1 mouse cellular context compared by ENCODE assay signal in the genomic region with DNA sequence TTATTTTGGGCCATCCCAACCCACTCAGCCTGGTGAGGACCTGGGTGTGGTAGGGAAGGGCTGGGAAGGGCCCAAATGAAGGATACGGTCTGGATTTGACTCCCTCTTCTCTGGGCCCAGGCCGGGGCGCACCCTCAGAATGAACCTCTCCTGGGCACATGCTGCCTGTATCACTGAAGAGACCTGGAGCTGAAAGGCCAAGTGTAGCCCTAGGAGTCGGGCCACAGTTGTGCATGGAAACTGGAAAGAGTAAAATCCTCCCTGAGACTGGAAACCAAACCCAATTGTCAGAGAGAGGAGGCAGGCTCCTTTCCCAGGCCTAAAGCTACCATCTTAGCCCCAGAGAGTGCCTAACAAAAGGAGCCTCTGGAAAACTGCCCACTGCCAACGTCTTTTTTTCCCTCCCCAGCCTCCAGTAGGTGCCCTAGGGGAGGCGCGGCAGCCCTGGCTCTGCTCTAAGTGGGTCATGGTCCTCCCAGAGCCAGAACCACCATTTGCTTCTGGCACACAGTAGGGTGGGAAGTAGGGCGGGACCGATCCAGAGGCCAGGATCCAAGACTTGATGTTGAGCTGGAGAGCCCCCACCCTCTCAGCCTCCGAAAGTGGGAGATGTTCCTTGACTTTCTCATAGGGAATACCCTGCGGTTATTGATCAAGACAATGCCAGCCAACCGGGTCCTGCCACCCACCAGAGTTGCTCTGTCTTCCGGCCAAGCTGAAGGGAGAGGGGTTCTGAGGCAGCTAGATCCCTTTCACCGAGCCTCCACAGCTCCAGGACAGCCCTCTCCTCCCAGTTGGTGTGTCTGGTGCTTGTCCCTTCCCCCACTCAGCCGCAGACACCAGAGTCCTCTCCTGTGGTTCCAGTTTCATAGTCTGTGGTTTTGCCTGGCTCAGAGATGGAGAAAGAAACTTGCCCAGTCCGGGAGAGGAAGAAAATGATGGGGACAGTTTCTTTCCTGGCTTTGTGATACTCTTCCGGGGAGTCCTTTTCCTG.
TF ChIP-seq lines count a peak whose summit lies in the region.

No protein-coding gene starts in this region.

TF ChIP-seq in C2C12, 6 proteins besides CTCF, POLR2A, EP300 and RAD21:
- peak; percentile 38 for TF ChIP-seq MAX (IDR thresholded peaks at IDR 0.05)
- no peak for TF ChIP-seq FOSL1 (IDR thresholded peaks at IDR 0.05; ENCODE audit: insufficient read depth, low read length, poor library complexity, severe bottlenecking)
- TF ChIP-seq USF1 (IDR thresholded peaks at IDR 0.05; ENCODE audit: low read depth) = no peak
- no peak for TF ChIP-seq CEBPB (IDR thresholded peaks at IDR 0.05; ENCODE audit: low read depth)
- no peak for TF ChIP-seq MYOD1 (IDR thresholded peaks at IDR 0.05; ENCODE audit: control insufficient read depth, insufficient read length, low read depth)
- TF ChIP-seq MYOG (IDR thresholded peaks at IDR 0.05; ENCODE audit: control insufficient read depth, extremely low read depth, insufficient read length) = no peak
